Mouse (Mus musculus) E14TG2a.4 (cell line): ENCODE measurements around the gene Gm45233.

Source experiments
- CTCF ChIP-seq: conservative IDR thresholded peaks from 2 replicates; pipeline ENCODE4 v1.5.1; 2014; ENCODE audit warnings: low read length
- NANOG ChIP-seq: IDR thresholded peaks from 2 replicates; pipeline ENCODE4 v1.6.1; 2014; ENCODE audit warnings: borderline replicate concordance, low read length, mixed read lengths

DNA sequence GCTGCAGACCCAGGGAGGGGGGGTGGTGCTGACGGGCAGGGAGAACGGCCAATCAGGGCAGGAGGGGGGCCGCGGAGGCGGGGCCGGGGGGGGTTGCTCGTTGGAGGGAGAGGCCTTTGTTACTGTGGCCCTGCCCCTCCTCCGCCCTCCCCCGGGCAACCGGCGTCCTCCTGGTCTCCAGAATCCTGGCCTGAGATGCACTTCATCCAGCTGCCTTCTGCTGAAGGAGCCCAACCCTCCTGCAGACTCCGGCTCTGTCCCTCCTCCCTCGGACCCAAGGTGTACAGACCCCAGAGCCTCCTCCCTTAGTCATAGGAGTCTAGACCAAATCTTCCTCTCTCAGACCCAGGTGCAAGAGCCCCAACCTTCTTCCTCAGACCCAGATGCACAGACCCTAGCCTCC lies 46.3 kb downstream of the Gm45233 start:
- TF ChIP-seq CTCF (no peak), NANOG (no peak)
